ENCODE assay signal across 9 mouse cellular contexts in the genomic region with DNA sequence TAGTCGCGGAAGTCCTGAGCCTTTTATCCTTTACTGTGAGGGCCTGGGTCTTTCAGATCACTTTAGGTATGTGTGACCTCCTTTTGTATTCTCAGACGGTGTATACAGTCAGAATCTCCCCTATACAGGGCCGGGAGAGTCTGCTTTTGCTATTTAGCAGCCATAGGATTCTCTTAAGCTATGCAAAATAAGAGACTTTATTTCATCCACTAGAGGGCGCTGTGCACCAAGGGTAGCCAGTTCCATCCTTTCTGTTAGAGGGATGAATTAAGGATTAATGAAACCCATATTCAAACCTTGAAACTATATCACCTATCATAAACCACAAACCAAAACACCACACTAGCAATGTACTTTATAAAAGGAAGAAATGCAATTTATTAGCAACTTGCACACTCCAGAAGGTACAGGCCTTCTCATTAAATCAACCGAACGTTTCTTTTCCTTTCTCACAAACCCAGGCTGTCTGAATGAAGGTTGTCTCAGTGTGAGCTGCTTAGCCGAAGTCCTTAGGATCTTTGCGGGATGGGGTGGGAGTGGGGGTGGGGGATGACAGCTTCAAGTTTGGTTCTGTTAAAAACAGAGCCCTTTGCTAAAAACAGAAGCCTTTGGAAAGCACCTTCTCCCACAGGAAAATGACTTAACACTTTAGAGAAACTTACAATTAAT.
DNase-seq lines count a peak whose midpoint lies in the region; ATAC-seq lines count a peak whose summit lies in the region.
"Had no signal": no experiment of that assay in that cellular context is flagged by ENCODE, and none has a peak within 500 bp of the region (broad histone marks: within the 10 kb centered on the region; RNA-seq: fewer than 3 reads in every experiment).

No protein-coding gene starts in this region.

- peak; percentile 24 for DNase-seq in thymus, postnatal 14 days
- DNase-seq in thymus, postnatal 36 days = no peak
- DNase-seq in cerebellum, adult 11 months = peak; percentile 16
- DNase-seq in kidney, adult 8-10 months = peak; percentile 22 to 53
- peak; percentile 63 for DNase-seq in limb, embryonic 10.5 days (ENCODE audit: low spot score)
- DNase-seq in neural tube, embryonic 11.5 days (ENCODE audit: low spot score) = peak; percentile 63

- no peaks in the 10 kb centered on the region for H3K27me3 ChIP-seq in forebrain, embryonic 15.5 days
- H3K27me3 ChIP-seq in limb, embryonic 10.5 days (ENCODE audit: low read depth, poor library complexity, severe bottlenecking) = no peaks in the 10 kb centered on the region; the same call in 1 of the 2 replicates
- H3K27me3 ChIP-seq in neural tube, embryonic 11.5 days (ENCODE audit: control insufficient read depth, insufficient read depth, low read length) = no peaks in the 10 kb centered on the region

- 19% methylated on average over 9 of the region's 9 CpGs for whole genome bisulfite sequencing in forebrain, embryonic 15.5 days
- WGBS in limb, embryonic 10.5 days = 36% methylated on average over 9 of the region's 9 CpGs
- WGBS in neural tube, embryonic 11.5 days = 36% methylated on average over 9 of the region's 9 CpGs

- H3K36me3 ChIP-seq in forebrain, embryonic 15.5 days = no peaks in the 10 kb centered on the region
- no peaks in the 10 kb centered on the region for H3K36me3 ChIP-seq in limb, embryonic 10.5 days
- no peaks in the 10 kb centered on the region for H3K36me3 ChIP-seq in neural tube, embryonic 11.5 days (ENCODE audit: control insufficient read depth, insufficient read depth, low read length)

- ATAC-seq in forebrain, embryonic 15.5 days (replicated peaks) = peak; percentile 53
- peak; percentile 50; the same call in 1 of the 2 replicates for ATAC-seq in neural tube, embryonic 11.5 days (ENCODE audit: insufficient read depth, low FRiP score, low TSS enrichment)
- no peak for ATAC-seq in monocyte, adult 5-6 weeks (replicated peaks; ENCODE audit: insufficient number of reproducible peaks, low FRiP score, low TSS enrichment, poor library complexity, severe bottlenecking)

- H3K4me3 ChIP-seq in forebrain, embryonic 15.5 days = no peak overlapping the region
- H3K4me3 ChIP-seq in limb, embryonic 10.5 days = no peak overlapping the region
- H3K4me3 ChIP-seq in neural tube, embryonic 11.5 days (ENCODE audit: low read depth, low read length) = no peak overlapping the region
- H3K4me3 ChIP-seq: erythroblast, embryonic 14.5 days had no signal

- no peaks in the 10 kb centered on the region for H3K9me3 ChIP-seq in forebrain, embryonic 15.5 days
- no peaks in the 10 kb centered on the region for H3K9me3 ChIP-seq in limb, embryonic 10.5 days (replicated peaks)
- no peaks in the 10 kb centered on the region for H3K9me3 ChIP-seq in neural tube, embryonic 11.5 days (ENCODE audit: control insufficient read depth, low read length)

- H3K4me2 ChIP-seq in forebrain, embryonic 15.5 days (replicated peaks) = no peak overlapping the region
- no peak overlapping the region for H3K4me2 ChIP-seq in neural tube, embryonic 11.5 days (ENCODE audit: low read depth)

- H3K9ac ChIP-seq in forebrain, embryonic 15.5 days (replicated peaks) = no peak overlapping the region
- no peak overlapping the region for H3K9ac ChIP-seq in neural tube, embryonic 11.5 days (ENCODE audit: low read length)

- no peak overlapping the region for H3K27ac ChIP-seq in forebrain, embryonic 15.5 days (replicated peaks)
- H3K27ac ChIP-seq in limb, embryonic 10.5 days = no peak overlapping the region
- no peak overlapping the region for H3K27ac ChIP-seq in neural tube, embryonic 11.5 days (ENCODE audit: low read depth, low read length)

- H3K4me1 ChIP-seq in forebrain, embryonic 15.5 days = 0 out of 2 replicates have a peak, but pooled peaks cover 3% of the 10 kb centered on the region
- H3K4me1 ChIP-seq in limb, embryonic 10.5 days = 0 out of 2 replicates have a peak, but pooled peaks cover 2% of the 10 kb centered on the region
- H3K4me1 ChIP-seq in neural tube, embryonic 11.5 days (ENCODE audit: control insufficient read depth, insufficient read depth, low read length) = no peaks in the 10 kb centered on the region

Comparison
In these comparisons a context has a peak if more than half of its experiments do, and no peak if none do; other contexts are left out.
1. DNase-seq: peak in thymus, postnatal 14 days (single experiment), cerebellum, adult 11 months (single experiment), kidney, adult 8-10 months (2 of 2), limb, embryonic 10.5 days (single experiment) and neural tube, embryonic 11.5 days (single experiment); none in thymus, postnatal 36 days (0 of 2).